Mouse (Mus musculus) layer of hippocampus, postnatal 14 days (tissue): ENCODE data around the gene Npc2. TPM values are rescaled to one million over a fixed set of nuclear protein-coding genes. Genes with fewer than 3 reads are reported as not detected.
A peak's percentile ranks its signal among the peaks of the same experiment; 100 is the strongest.

ENCODE experiments used
- DNase-seq, 2 experiments: peaks; one replicate each; pipeline ENCODE4 v3.0.0; 2021 to 2022; ENCODE audit warnings: low spot score in 2 of 2, mixed read lengths in 1 of 2
- long read RNA-seq, 2 experiments: library from polyadenylated mRNA; stranded (forward); transcript quantifications; one replicate each; pipeline ENCODE4 v2.0.0; 2021
- total RNA-seq, 2 experiments: library from RNA; stranded (reverse); gene quantifications; 2 replicates each; pipeline ENCODE4 v1.2.3; 2021

Npc2 gene
- 10 to 100 TPM; 39.0 to 41.4 TPM for total RNA-seq
- long read RNA-seq, experiment 1, transcript Npc2-201 (4 exons, 3,299 nt) = major isoform, 60 of 61 reads
- long read RNA-seq, experiment 1, partial matches to known transcripts = 0 of 61 reads
- long read RNA-seq, experiment 1, other reads (novel, unspliced or antisense) = 0 of 61 reads
- long read RNA-seq, experiment 2, transcript Npc2-201 (4 exons, 3,299 nt) = major isoform, 116 of 121 reads
- long read RNA-seq, experiment 2, partial matches to known transcripts = 3 of 121 reads
- long read RNA-seq, experiment 2, other reads (novel, unspliced or antisense) = 0 of 121 reads

GRCm38 (mm10) chr12:84772726-84773441 lies at the start of gene Npc2, which contains the start of gene Isca2:
Npc2 (minus strand) TSS chr12:84773152.
Isca2 (plus strand) TSS chr12:84773251.
- peak; percentile 91 to 98 for DNase-seq

GRCm38 (mm10) chr12:84819236-84820168 lies 46.5 kb upstream of the Npc2 start:
- peak; percentile 51 to 85 for DNase-seq

GRCm38 (mm10) chr12:84818496-84818895 lies 45.5 kb upstream of the Npc2 start:
- DNase-seq = no peak

- DNase-seq = no peak
Measured at GRCm38 (mm10) chr12:84814663-84815325, 41.8 kb upstream of the Npc2 start.

GRCm38 (mm10) chr12:84813773-84814172 lies 40.8 kb upstream of the Npc2 start:
- no peak for DNase-seq

GRCm38 (mm10) chr12:84812004-84812403 lies 39.1 kb upstream of the Npc2 start:
- DNase-seq = no peak

GRCm38 (mm10) chr12:84811510-84811909 lies 38.6 kb upstream of the Npc2 start:
- no peak for DNase-seq

GRCm38 (mm10) chr12:84810810-84811209 lies 37.9 kb upstream of the Npc2 start:
- no peak for DNase-seq

- no peak for DNase-seq
Measured at GRCm38 (mm10) chr12:84809033-84809432, 36.1 kb upstream of the Npc2 start.

GRCm38 (mm10) chr12:84807351-84807750 lies 34.4 kb upstream of the Npc2 start:
- DNase-seq = peak in 1 of 2 experiments; percentile 42

- no peak for DNase-seq
Measured at GRCm38 (mm10) chr12:84806726-84807125, 33.8 kb upstream of the Npc2 start.

GRCm38 (mm10) chr12:84806010-84806409 lies 33.1 kb upstream of the Npc2 start:
- no peak for DNase-seq

GRCm38 (mm10) chr12:84805228-84805842 lies 32.4 kb upstream of the Npc2 start:
- DNase-seq = no peak

- DNase-seq = no peak
Measured at GRCm38 (mm10) chr12:84802625-84803024, 29.7 kb upstream of the Npc2 start.

- no peak for DNase-seq
Measured at GRCm38 (mm10) chr12:84801532-84802110, 28.7 kb upstream of the Npc2 start.

GRCm38 (mm10) chr12:84800419-84800818 lies 27.5 kb upstream of the Npc2 start:
- no peak for DNase-seq

GRCm38 (mm10) chr12:84799086-84799485 lies 26.1 kb upstream of the Npc2 start:
- no peak for DNase-seq

GRCm38 (mm10) chr12:84794647-84795046 lies 21.7 kb upstream of the Npc2 start:
- DNase-seq = no peak

- DNase-seq = no peak
Measured at GRCm38 (mm10) chr12:84792629-84793028, 19.7 kb upstream of the Npc2 start.

GRCm38 (mm10) chr12:84790853-84791252 lies 17.9 kb upstream of the Npc2 start:
- DNase-seq = no peak
